Comparison of ENCODE assay signal across 16 mouse cellular contexts in genomic region chr19:57357244-57357643, GRCm38 (mm10). TPM values are rescaled to one million over a fixed set of nuclear protein-coding genes. Genes with fewer than 3 reads are reported as not detected.
DNase-seq lines count a peak whose midpoint lies in the region; ATAC-seq and TF ChIP-seq lines count a peak whose summit lies in the region.
"Had no signal": no experiment of that assay in that cellular context is flagged by ENCODE, and none has a peak within 500 bp of the region (broad histone marks: within the 10 kb centered on the region; RNA-seq: fewer than 3 reads in every experiment).

No protein-coding gene starts in this region.

- H3K9ac ChIP-seq in intestine, embryonic 15.5 days = no peak overlapping the region
- H3K9ac ChIP-seq in intestine, embryonic 16.5 days (ENCODE audit: low read depth, low read length) = no peak overlapping the region
- peak overlapping the region; percentile 74; the same call in 1 of the 2 replicates for H3K9ac ChIP-seq in liver, embryonic 13.5 days
- H3K9ac ChIP-seq: hindbrain, embryonic 15.5 days; kidney, embryonic 15.5 days had no signal

- H3K36me3 ChIP-seq in intestine, embryonic 15.5 days = no peaks in the 10 kb centered on the region
- H3K36me3 ChIP-seq in intestine, embryonic 16.5 days (ENCODE audit: control insufficient read depth, insufficient read depth, low read length) = no peaks in the 10 kb centered on the region
- no peaks in the 10 kb centered on the region for H3K36me3 ChIP-seq in E14TG2a.4 (ENCODE audit: insufficient read depth, low read length)
- H3K36me3 ChIP-seq in liver, embryonic 13.5 days = no peaks in the 10 kb centered on the region
- H3K36me3 ChIP-seq: hindbrain, embryonic 15.5 days; kidney, embryonic 15.5 days; limb, embryonic 12.5 days had no signal

- no peaks in the 10 kb centered on the region for H3K9me3 ChIP-seq in intestine, embryonic 15.5 days
- no peaks in the 10 kb centered on the region for H3K9me3 ChIP-seq in intestine, embryonic 16.5 days (ENCODE audit: control insufficient read depth, low read length)
- H3K9me3 ChIP-seq in E14TG2a.4 (ENCODE audit: low read length) = no peaks in the 10 kb centered on the region
- no peaks in the 10 kb centered on the region for H3K9me3 ChIP-seq in liver, embryonic 13.5 days (replicated peaks)
- H3K9me3 ChIP-seq: forebrain, embryonic 10.5 days; hindbrain, embryonic 15.5 days; kidney, embryonic 15.5 days; limb, embryonic 12.5 days; midbrain, embryonic 10.5 days had no signal

- H3K27ac ChIP-seq in intestine, embryonic 15.5 days = 0 out of 2 replicates have a peak overlapping the region, but pooled peaks have one; percentile 51
- H3K27ac ChIP-seq in intestine, embryonic 16.5 days (ENCODE audit: low read length) = no peak overlapping the region
- H3K27ac ChIP-seq in liver, embryonic 13.5 days = peak overlapping the region; percentile 70; the same call in 1 of the 2 replicates
- H3K27ac ChIP-seq: forebrain, embryonic 10.5 days; hindbrain, embryonic 15.5 days had no signal

- no peak for ATAC-seq in intestine, embryonic 15.5 days
- no peak for ATAC-seq in intestine, embryonic 16.5 days
- ATAC-seq in liver, embryonic 13.5 days (ENCODE audit: low read depth) = no peak

- TF ChIP-seq CTCF in E14TG2a.4 (conservative IDR thresholded peaks at IDR 0.05; ENCODE audit: low read length) = no peak

- peak; percentile 57 for DNase-seq in 416B (ENCODE audit: low read depth)
- DNase-seq in liver, embryonic 13.5 days = no peak
- no peak for DNase-seq in frontal cortex, postnatal 14 days (ENCODE audit: low spot score in 2 of 2)
- DNase-seq in spleen, adult 12 weeks (ENCODE audit: low spot score) = no peak
- DNase-seq: adrenal gland, adult 8-10 months; cerebellum, adult 9-10 months; heart, adult 18-20 months; retina, postnatal 1 day had no signal

- peaks cover 29% of the 10 kb centered on the region for H3K4me1 ChIP-seq in intestine, embryonic 15.5 days (replicated peaks)
- peaks cover 18% of the 10 kb centered on the region; the same call in 1 of the 2 replicates for H3K4me1 ChIP-seq in intestine, embryonic 16.5 days (ENCODE audit: control insufficient read depth, insufficient read depth, low read length)
- peaks cover 64% of the 10 kb centered on the region for H3K4me1 ChIP-seq in E14TG2a.4 (replicated peaks; ENCODE audit: low read depth, low read length)
- peaks cover 57% of the 10 kb centered on the region for H3K4me1 ChIP-seq in liver, embryonic 13.5 days (replicated peaks)

- H3K27me3 ChIP-seq in intestine, embryonic 15.5 days (replicated peaks) = no peaks in the 10 kb centered on the region
- H3K27me3 ChIP-seq in intestine, embryonic 16.5 days (replicated peaks; ENCODE audit: control insufficient read depth, insufficient read depth, low read length) = no peaks in the 10 kb centered on the region
- no peaks in the 10 kb centered on the region for H3K27me3 ChIP-seq in E14TG2a.4 (ENCODE audit: insufficient read depth, low read length)
- H3K27me3 ChIP-seq in liver, embryonic 13.5 days = no peaks in the 10 kb centered on the region
- H3K27me3 ChIP-seq: hindbrain, embryonic 15.5 days; kidney, embryonic 15.5 days; limb, embryonic 12.5 days had no signal

- no peak overlapping the region for H3K4me2 ChIP-seq in intestine, embryonic 15.5 days (replicated peaks)
- no peak overlapping the region for H3K4me2 ChIP-seq in intestine, embryonic 16.5 days (ENCODE audit: low read depth, low read length)
- H3K4me2 ChIP-seq in liver, embryonic 13.5 days = peak overlapping the region; percentile 81
- H3K4me2 ChIP-seq: kidney, embryonic 15.5 days; limb, embryonic 12.5 days had no signal

- WGBS in intestine, embryonic 15.5 days = 78% methylated on average over 6 of the region's 6 CpGs
- 80% methylated on average over 6 of the region's 6 CpGs for WGBS in intestine, embryonic 16.5 days
- 63% methylated on average over 6 of the region's 6 CpGs for WGBS in liver, embryonic 13.5 days (ENCODE audit: insufficient replicate concordance)

- H3K4me3 ChIP-seq in intestine, embryonic 15.5 days (replicated peaks) = no peak overlapping the region
- H3K4me3 ChIP-seq in intestine, embryonic 16.5 days (ENCODE audit: low read length) = no peak overlapping the region
- H3K4me3 ChIP-seq in E14TG2a.4 (replicated peaks; ENCODE audit: low read length) = peak overlapping the region; percentile 96
- no peak overlapping the region for H3K4me3 ChIP-seq in liver, embryonic 13.5 days (replicated peaks)
- H3K4me3 ChIP-seq: forebrain, embryonic 10.5 days; hindbrain, embryonic 15.5 days; kidney, embryonic 15.5 days; limb, embryonic 12.5 days; midbrain, embryonic 10.5 days had no signal

RNA-seq across cellular contexts. Expression of gene Fam160b1, which starts 3.2 kb away (rescaled TPM):
- polyA plus RNA-seq in intestine, embryonic 15.5 days (2015; fragmentation: Nextera tagmentation; extraction: Ambion mirVana) = 11.7 and 12.8 TPM in 2 replicates
- 9.9 and 11.8 TPM in 2 replicates for polyA plus RNA-seq in intestine, embryonic 16.5 days (2015; fragmentation: Nextera tagmentation; extraction: Ambion mirVana)
- polyA plus RNA-seq in liver, embryonic 13.5 days (2015; fragmentation: Nextera tagmentation; extraction: Ambion mirVana) = 5.3 and 5.6 TPM in 2 replicates

RNA-seq across cellular contexts. Expression of gene Ablim1, which starts 42.5 kb away (rescaled TPM):
- 28.0 and 31.2 TPM in 2 replicates for polyA plus RNA-seq in intestine, embryonic 15.5 days (2015; fragmentation: Nextera tagmentation; extraction: Ambion mirVana)
- polyA plus RNA-seq in intestine, embryonic 16.5 days (2015; fragmentation: Nextera tagmentation; extraction: Ambion mirVana) = 29.2 and 32.0 TPM in 2 replicates
- 4.8 and 6.2 TPM in 2 replicates for polyA plus RNA-seq in liver, embryonic 13.5 days (2015; fragmentation: Nextera tagmentation; extraction: Ambion mirVana)
